Mouse (Mus musculus): ENCODE measurements around the gene Pfas. TPM values are rescaled to one million over a fixed set of nuclear protein-coding genes. Genes with fewer than 3 reads are reported as not detected.
A peak's percentile ranks its signal among the peaks of the same experiment; 100 is the strongest.

Gene Pfas
- total RNA-seq (2014; fragmentation: Nextera tagmentation) (47.3 and 48.4 TPM in 2 replicates), total RNA-seq (2017) (45.5 and 56.2 TPM in 2 replicates)

- peak; percentile 94 for ATAC-seq (replicated peaks; ENCODE audit: poor library complexity, severe bottlenecking)
These were observed at the start of gene Pfas for GRCm38 (mm10) chr11:69008182-69009121. Gene Pfas, minus strand, starts transcription at chr11:69008460.

GRCm38 (mm10) chr11:69053848-69054247 is 45.6 kb upstream of the Pfas start:
- ATAC-seq (replicated peaks; ENCODE audit: poor library complexity, severe bottlenecking) = 0 out of 2 replicates have a peak, but pooled peaks have one; percentile 20

DNA sequence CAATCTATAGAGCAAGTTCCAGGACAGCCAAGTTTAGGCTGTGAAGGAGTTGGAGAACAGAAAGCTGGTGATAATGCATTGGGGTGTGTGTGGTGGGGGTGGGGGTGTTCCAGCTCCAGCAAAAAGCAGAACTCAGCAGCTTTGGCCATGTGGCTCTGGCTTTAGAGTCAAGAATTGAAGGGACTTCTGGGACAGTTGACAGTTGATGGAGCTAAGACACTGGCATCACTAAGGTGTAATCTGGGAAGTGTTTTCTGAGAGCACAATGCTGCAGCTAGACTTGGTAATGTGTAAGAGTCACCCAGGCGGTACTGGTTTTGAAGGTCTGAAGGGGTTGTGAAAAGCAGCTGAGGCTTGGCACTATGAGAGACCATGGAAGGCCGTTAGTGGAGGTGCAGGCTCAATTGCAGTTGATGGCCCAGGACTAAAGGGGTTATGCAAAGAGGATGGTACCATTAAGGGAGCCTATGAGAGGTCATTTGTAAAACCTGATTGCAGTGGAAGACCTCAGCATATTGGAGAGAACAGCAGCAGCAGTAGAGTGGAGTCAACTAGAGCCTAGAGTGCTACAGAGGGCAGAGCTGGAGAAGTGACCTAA is 44.7 kb upstream of the Pfas start:
- ATAC-seq (replicated peaks; ENCODE audit: poor library complexity, severe bottlenecking) = peak; percentile 68

DNA sequence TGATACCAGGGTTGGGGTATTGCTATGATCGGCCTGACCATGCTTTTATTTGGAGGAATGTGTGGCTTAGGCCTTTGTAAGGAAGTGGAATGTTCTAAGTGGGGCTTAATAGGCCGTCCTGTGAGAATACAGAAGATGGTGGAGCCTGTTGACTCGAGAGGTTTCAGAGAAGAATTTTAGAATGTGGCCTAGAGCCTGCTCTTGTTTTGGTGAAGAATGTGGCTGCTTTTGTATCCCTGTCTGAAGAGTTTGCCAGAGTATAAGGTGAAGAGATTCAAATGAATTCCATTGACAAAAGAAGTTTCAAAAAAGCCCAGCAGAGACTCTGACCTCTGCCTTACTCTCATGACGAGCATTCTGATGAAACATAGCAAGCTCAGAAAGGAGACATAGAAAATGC is 43.5 kb upstream of the Pfas start:
- no peak for ATAC-seq (replicated peaks; ENCODE audit: poor library complexity, severe bottlenecking)

GRCm38 (mm10) chr11:69050748-69051147 is 42.5 kb upstream of the Pfas start:
- ATAC-seq (replicated peaks; ENCODE audit: poor library complexity, severe bottlenecking) = no peak

DNA sequence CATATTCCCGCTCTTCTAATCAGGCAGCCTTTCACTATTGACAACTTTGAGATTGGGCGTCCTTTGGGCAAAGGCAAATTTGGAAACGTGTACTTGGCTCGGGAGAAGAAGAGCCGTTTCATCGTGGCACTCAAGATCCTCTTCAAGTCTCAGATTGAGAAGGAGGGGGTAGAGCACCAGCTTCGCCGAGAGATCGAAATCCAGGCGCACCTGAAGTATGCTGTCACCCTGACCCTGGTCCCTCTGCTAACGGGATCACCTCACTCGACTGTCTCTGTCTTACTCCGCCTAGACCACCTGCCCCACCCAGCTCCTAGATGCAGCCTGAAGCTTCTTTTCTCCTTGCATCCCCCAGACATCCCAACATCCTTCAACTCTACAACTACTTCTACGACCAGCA is 39.9 kb upstream of the Pfas start:
- no peak for ATAC-seq (replicated peaks; ENCODE audit: poor library complexity, severe bottlenecking)

- no peak for ATAC-seq (replicated peaks; ENCODE audit: poor library complexity, severe bottlenecking)
These were observed 39.3 kb upstream of the Pfas start for GRCm38 (mm10) chr11:69047592-69047991.

DNA sequence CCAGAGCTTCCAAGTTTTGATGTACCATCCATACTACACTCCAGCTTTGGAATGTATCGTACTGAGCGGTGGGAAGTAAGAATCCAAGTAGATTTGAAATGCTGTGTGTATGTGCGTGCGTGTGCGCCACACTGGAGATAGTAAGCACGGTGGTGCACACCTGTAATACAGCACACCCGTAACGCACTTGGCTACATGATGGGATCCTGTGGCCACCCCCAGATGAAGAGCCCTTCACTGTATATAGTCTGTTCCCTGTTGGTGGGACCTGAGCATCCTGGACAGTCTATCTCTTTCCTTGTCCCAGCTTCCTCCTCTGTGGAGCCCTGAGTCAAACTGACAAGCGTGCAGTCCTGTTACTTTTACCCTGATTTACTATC is 38.1 kb upstream of the Pfas start:
- ATAC-seq (replicated peaks; ENCODE audit: poor library complexity, severe bottlenecking) = no peak

GRCm38 (mm10) chr11:69045531-69046394 is 37.5 kb upstream of the Pfas start, which contains the start of gene Aurkb:
Gene Aurkb, plus strand, starts transcription at chr11:69045647.
- ATAC-seq (replicated peaks; ENCODE audit: poor library complexity, severe bottlenecking) = peak; percentile 77

- no peak for ATAC-seq (replicated peaks; ENCODE audit: poor library complexity, severe bottlenecking)
These were observed 29.9 kb upstream of the Pfas start for GRCm38 (mm10) chr11:69038173-69038572.

DNA sequence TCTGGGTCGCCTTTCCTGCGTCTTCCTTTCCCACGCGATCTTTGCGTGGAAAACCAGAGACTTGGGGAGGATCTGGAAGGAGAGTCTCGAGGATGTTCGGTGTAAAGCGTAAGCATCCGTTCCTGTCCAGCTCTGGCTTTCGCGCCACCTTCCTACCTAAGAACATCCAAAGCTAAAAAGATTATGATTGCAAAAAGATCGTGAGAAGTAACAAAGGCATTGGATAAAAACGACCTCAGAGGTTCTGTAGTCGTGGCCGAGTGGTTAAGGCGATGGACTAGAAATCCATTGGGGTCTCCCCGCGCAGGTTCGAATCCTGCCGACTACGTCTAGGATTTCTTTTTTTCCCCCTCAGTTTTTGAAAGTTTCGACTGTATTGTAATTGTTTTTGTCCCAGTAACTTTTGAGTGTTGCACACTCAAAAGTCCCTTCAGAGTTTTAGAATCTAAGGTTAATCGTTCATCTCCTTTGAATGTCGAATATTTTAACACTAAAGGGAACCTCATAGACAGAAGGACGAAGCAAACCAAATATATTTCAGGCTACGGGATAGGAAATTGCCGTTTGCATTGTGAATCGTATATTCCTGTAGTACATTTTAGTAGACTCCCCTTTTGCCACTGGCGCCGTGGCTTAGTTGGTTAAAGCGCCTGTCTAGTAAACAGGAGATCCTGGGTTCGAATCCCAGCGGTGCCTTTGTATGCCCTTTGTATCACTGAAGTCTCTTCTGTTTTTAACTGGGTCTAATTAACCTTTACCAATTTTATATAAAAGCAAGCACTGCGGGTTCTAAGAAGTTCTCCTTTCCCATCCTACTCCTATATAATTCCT is 29.2 kb upstream of the Pfas start:
- no peak for ATAC-seq (replicated peaks; ENCODE audit: poor library complexity, severe bottlenecking)

- ATAC-seq (replicated peaks; ENCODE audit: poor library complexity, severe bottlenecking) = no peak
These were observed 28.4 kb upstream of the Pfas start for GRCm38 (mm10) chr11:69036486-69037230.

DNA sequence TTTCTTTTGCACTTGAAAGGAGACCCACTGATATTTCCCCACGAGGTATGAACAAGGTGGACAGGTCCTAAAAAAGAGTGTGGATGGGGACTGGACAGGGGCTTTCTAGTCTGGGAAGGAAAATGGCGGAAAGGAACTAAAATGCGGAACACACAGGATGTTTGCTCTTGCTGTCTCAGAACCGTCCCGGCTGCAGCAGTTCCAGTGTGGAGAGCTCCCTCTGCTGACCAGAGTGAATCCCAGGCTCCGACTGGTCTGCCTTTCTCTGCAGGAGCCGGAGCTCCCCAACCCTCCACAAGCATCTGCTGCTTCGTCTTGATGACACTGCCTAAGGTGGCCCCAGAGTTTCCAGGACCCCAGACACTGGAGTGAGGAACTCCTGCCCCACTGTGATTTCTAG is 27.6 kb upstream of the Pfas start:
- ATAC-seq (replicated peaks; ENCODE audit: poor library complexity, severe bottlenecking) = peak; percentile 56

GRCm38 (mm10) chr11:69035411-69035810 is 27.2 kb upstream of the Pfas start:
- ATAC-seq (replicated peaks; ENCODE audit: poor library complexity, severe bottlenecking) = no peak

DNA sequence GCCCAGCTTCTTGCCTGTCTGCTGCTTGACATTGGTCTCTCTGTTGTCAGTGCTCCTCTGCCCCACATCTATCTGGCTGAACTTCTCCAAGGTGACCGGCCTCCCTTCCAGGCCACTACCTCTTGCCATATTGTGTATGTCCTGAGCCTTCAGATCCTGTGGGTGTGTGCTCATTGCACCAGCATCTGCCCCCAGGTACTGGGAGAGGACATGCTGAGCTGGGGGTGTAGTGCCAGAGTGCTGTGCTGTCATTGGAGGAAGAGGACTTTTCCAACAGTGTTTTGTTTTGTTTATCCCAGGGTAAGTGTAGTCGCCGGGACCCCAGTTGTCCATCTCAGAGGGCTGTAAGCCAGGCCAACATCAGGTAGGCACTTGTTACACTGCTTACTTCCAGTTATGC is 26.3 kb upstream of the Pfas start:
- no peak for ATAC-seq (replicated peaks; ENCODE audit: poor library complexity, severe bottlenecking)

GRCm38 (mm10) chr11:69033552-69033951 is 25.3 kb upstream of the Pfas start:
- ATAC-seq (replicated peaks; ENCODE audit: poor library complexity, severe bottlenecking) = peak; percentile 47

DNA sequence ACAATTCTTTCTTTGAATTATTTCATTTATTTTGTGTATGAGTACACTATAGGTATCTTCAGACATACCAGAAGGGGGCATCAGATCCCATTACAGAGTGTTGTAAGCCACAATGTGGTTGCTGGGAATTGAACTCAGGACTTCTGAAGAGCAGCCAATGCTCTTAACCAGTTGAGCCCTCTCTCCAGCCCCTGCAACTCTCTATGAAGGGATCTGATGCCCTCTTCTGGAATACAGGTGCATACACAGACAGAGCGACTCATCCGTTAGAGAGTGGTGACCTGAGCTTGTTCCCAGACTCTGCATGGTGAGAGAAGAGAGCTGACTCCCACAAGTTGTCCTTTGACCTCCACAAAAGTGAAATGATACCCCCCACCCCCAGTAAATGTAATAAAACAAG is 20.5 kb upstream of the Pfas start:
- ATAC-seq (replicated peaks; ENCODE audit: poor library complexity, severe bottlenecking) = no peak

DNA sequence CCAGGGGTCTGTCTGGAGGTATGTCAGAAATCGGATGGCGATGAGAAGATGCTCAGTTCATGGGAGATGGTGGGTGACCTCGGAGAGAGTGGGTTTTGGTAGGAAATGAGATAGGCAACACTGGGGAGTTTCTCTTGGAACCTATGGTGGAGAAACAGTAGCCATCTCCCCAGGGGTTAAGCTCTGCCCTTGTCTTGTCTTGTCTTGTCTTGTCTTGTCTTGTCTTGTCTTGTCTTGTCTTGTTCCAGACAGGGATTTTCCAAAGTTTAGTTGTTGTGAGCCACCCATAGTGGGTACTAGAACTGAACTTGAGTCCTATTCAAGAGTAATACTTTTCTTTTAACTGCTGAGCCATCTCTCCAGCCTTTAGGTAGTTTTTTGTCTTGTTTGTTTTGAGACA is 18.3 kb upstream of the Pfas start:
- no peak for ATAC-seq (replicated peaks; ENCODE audit: poor library complexity, severe bottlenecking)

GRCm38 (mm10) chr11:69020691-69021090 is 12.4 kb upstream of the Pfas start:
- no peak for ATAC-seq (replicated peaks; ENCODE audit: poor library complexity, severe bottlenecking)

Measured in granulocyte monocyte progenitor cell, adult 5-6 weeks (primary cell).